Mouse (Mus musculus) hindbrain, embryonic 12.5 days (tissue): Measurements from ENCODE around the gene Dtx4. TPM values are rescaled to one million over a fixed set of nuclear protein-coding genes. Genes with fewer than 3 reads are reported as not detected.

ENCODE experiments used
- ATAC-seq: fragments of 200-750 bp; cut with Nextera tagmentation; 2 replicates; pipeline ENCODE4 v1.8.0; 2017; ENCODE audit warnings: moderate TSS enrichment; ENCODE audit not compliant: low FRiP score
- H3K27ac ChIP-seq: fragments of 300-500 bp; sonication (generic); 2 replicates; pipeline ENCODE4 v1.5.1; 2016; ENCODE audit warnings: mild to moderate bottlenecking
- H3K27me3 ChIP-seq: fragments of 300-500 bp; sonication (generic); 2 replicates; pipeline ENCODE4 v1.6.1; 2016; ENCODE audit warnings: mild to moderate bottlenecking
- H3K36me3 ChIP-seq: fragments of 300-500 bp; sonication (generic); 2 replicates; pipeline ENCODE4 v1.6.1; 2016; ENCODE audit warnings: mild to moderate bottlenecking
- H3K4me1 ChIP-seq: fragments of 300-500 bp; sonication (generic); 2 replicates; pipeline ENCODE4 v1.6.1; 2016
- H3K4me2 ChIP-seq: fragments of 300-500 bp; sonication (generic); replicated peaks from 2 replicates; pipeline ENCODE4 v1.6.1; 2016; ENCODE audit warnings: mild to moderate bottlenecking
- H3K4me3 ChIP-seq: fragments of 300-500 bp; sonication (generic); 2 replicates; pipeline ENCODE4 v1.5.1; 2016; ENCODE audit warnings: mild to moderate bottlenecking
- H3K9ac ChIP-seq: fragments of 300-500 bp; sonication (generic); 2 replicates; pipeline ENCODE4 v1.6.1; 2016; ENCODE audit warnings: mild to moderate bottlenecking, moderate library complexity
- H3K9me3 ChIP-seq: fragments of 300-500 bp; sonication (generic); replicated peaks from 2 replicates; pipeline ENCODE4 v1.6.1; 2016; ENCODE audit warnings: mild to moderate bottlenecking
- WGBS: fragments of 180-500 bp; shearing (Covaris S2); methylation state at CpG from one replicate; pipeline ENCODE4 v1.1.7; 2016; 5-methylcytosine and 5-hydroxymethylcytosine counted together
- polyA plus RNA-seq: library from polyadenylated mRNA; unstranded; fragments of >200 nt; fragmentation: Nextera tagmentation; extraction: Ambion mirVana; gene quantifications from 2 replicates; pipeline ENCODE4 v1.2.1, GENCODE M21; 2016

Dtx4 gene
- polyA plus RNA-seq, 1 experiment from 2014 or later, result 58.6 TPM

DNA sequence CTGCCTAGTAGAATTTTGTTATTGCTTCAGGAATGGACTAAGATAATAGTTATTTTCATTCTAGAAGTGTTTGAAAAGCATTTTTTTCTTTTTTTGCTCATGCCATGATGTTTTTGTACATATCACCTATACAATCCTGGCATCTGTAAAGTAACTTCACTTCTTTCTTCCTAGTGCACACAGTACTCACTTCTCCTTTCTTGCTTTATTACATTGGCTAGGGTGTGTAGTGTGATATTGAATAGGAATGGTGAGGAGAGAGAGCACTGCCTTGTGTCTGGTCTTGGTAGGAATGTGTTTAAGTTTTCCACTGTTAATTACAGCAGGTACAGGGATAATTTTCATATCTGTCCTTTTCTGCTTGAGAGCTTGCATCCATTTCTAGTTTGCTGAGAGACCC lies 13.4 kb upstream of the Dtx4 start:
- Histone ChIP-seq H3K9ac (no peak overlapping the region), H3K27me3 (peaks cover 2% of the 10 kb centered on the region; the same call in 1 of the 2 replicates), H3K4me3 (no peak overlapping the region), H3K36me3 (no peaks in the 10 kb centered on the region), H3K4me1 (no peaks in the 10 kb centered on the region), H3K27ac (no peak overlapping the region), H3K9me3 (no peaks in the 10 kb centered on the region), H3K4me2 (no peak overlapping the region)
- ATAC-seq, result no peak

DNA sequence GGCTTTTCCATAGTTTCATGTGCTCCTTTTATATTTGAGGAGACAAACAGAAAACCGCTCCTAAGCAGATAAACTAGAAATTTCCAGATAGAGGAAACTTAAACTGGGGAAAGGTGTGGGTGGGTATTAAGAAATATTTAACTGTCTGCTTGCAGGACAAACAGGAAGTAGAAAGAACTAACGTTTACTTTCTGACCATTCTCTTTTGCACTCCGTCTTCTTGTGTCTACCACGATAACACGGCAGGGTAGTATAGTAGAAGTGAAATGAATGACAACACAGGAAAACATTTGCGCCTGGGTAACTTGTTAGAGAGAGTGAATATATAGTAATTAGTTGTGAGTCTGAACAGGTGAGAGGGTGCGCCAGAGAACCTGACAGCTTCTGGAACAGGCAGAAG lies 1.5 kb upstream of the Dtx4 start:
- no peaks in the 10 kb centered on the region for H3K9me3 ChIP-seq
- H3K4me1 ChIP-seq, result peaks cover 23% of the 10 kb centered on the region
- no peaks in the 10 kb centered on the region for H3K27me3 ChIP-seq
- 93% methylated on average over 7 of the region's 7 CpGs for WGBS
- ATAC-seq, result no peak
- H3K4me2 ChIP-seq, result no peak overlapping the region
- H3K4me3 ChIP-seq, result no peak overlapping the region
- no peak overlapping the region for H3K27ac ChIP-seq
- H3K36me3 ChIP-seq, result no peaks in the 10 kb centered on the region
- no peak overlapping the region for H3K9ac ChIP-seq

DNA sequence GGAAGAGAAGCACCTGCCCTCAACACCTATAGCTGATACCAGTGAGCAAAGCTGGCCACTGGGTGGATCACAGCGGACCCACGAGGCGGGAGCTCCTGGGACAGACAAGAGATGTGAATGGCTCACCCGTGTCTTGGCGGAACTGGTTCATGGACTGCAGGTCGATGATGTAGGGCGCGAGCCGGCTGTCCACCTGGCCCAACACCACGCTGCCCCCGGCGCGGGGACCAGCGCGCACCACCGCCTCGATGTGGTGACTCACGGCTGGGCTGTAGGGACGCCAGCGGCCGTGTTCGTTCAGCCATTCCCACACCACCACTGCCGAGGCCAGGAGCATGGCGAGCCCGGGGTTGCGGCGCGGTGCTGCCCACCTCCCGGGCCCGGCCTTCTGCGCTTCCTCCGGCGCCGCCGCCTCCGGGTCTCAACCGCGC lies 358 bp downstream of the Dtx4 start:
- Histone ChIP-seq H3K9me3 (no peaks in the 10 kb centered on the region), H3K9ac (peak overlapping the region; percentile 91), H3K4me1 (peaks cover 26% of the 10 kb centered on the region), H3K4me2 (peak overlapping the region; percentile 64), H3K27ac (peak overlapping the region; percentile 94), H3K4me3 (peak overlapping the region; percentile 82), H3K27me3 (no peaks in the 10 kb centered on the region), H3K36me3 (peaks cover 3% of the 10 kb centered on the region; the same call in 1 of the 2 replicates)
- WGBS, result under 1% methylated on average over 38 of the region's 38 CpGs
- ATAC-seq, result peak; percentile 59

DNA sequence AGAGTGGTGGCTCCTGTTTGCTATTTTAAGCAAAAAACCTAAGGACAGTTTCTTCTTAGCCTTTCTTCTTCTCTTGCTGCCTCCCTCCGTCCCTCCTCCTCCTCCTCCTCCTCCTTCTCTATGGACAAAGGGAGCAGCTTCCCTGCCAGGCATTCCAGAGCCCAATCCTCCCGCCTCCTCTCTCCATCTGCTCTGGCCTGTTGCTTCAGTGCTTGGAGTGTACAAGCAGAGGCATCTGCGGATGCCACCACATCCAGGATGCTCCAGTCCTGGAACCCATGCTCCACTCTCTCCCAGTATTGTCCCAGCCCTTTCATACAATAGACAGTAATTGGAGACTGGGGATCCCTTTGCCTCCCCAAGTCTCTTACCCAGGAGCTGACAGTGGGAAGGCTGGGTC lies 1.1 kb downstream of the Dtx4 start:
- Histone ChIP-seq H3K9me3 (no peaks in the 10 kb centered on the region), H3K4me1 (peaks cover 34% of the 10 kb centered on the region), H3K4me3 (peak overlapping the region; percentile 82), H3K27ac (peak overlapping the region; percentile 94), H3K4me2 (peak overlapping the region; percentile 64), H3K27me3 (no peaks in the 10 kb centered on the region), H3K36me3 (peaks cover 3% of the 10 kb centered on the region; the same call in 1 of the 2 replicates), H3K9ac (peak overlapping the region; percentile 91)
- 2% methylated on average over 3 of the region's 3 CpGs for WGBS
- ATAC-seq, result peak; percentile 29

DNA sequence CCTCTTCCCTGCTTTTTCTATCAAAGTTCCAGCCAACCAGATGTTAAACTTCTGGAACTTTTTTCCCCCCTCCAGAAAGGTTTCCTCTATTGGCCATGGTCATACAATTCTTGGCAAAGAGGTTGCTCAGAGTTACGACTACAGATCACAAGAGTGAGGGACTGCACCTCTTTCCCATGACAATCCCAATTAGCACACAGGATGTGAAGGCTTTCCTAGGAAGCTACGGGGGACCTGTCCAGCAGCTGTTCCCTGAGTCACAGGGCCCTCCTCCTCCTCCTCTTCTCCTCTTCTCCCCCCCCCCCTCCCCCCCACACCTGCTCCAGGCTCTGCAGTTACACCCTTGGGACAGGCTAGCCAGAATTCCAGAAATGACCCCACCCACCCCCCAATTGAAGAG lies 1.8 kb downstream of the Dtx4 start:
- H3K4me1 ChIP-seq, result peaks cover 41% of the 10 kb centered on the region
- no peak for ATAC-seq

DNA sequence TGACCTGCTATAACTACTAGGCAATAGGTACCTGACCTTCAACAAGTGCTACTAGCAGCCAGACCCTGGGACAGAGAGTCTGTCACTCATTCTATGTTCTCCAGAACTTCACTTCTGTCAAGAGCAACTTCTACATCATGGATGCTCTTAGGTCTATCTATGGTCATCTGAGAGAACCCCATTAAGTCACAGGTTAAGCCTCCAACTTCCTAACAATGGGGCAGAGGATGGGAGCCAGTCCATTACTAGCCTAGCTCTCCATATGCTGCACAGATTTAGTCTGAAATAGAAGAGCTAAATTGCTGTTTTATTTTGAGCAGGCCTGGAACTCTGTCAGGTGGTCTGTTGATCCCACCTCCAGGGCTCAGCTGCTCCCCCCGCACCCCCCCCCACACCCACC lies 2.3 kb downstream of the Dtx4 start:
- H3K27me3 ChIP-seq, result no peaks in the 10 kb centered on the region
- peak overlapping the region; percentile 94 for H3K27ac ChIP-seq
- peaks cover 3% of the 10 kb centered on the region; the same call in 1 of the 2 replicates for H3K36me3 ChIP-seq
- WGBS, result 44% methylated on average over 1 of the region's 1 CpGs
- peak overlapping the region; percentile 91 for H3K9ac ChIP-seq
- H3K9me3 ChIP-seq, result no peaks in the 10 kb centered on the region
- H3K4me1 ChIP-seq, result peaks cover 46% of the 10 kb centered on the region
- peak overlapping the region; percentile 82 for H3K4me3 ChIP-seq
- peak overlapping the region; percentile 64 for H3K4me2 ChIP-seq
- no peak for ATAC-seq

More for the DNA sequence above, 1.8 kb downstream of the Dtx4 start:
- H3K4me3 ChIP-seq, result peak overlapping the region; percentile 82
- H3K9me3 ChIP-seq, result no peaks in the 10 kb centered on the region
- 5% methylated on average over 2 of the region's 2 CpGs for WGBS
- H3K27me3 ChIP-seq, result no peaks in the 10 kb centered on the region
- H3K27ac ChIP-seq, result peak overlapping the region; percentile 94
- peaks cover 3% of the 10 kb centered on the region; the same call in 1 of the 2 replicates for H3K36me3 ChIP-seq
- H3K4me2 ChIP-seq, result peak overlapping the region; percentile 64
- peak overlapping the region; percentile 91 for H3K9ac ChIP-seq

DNA sequence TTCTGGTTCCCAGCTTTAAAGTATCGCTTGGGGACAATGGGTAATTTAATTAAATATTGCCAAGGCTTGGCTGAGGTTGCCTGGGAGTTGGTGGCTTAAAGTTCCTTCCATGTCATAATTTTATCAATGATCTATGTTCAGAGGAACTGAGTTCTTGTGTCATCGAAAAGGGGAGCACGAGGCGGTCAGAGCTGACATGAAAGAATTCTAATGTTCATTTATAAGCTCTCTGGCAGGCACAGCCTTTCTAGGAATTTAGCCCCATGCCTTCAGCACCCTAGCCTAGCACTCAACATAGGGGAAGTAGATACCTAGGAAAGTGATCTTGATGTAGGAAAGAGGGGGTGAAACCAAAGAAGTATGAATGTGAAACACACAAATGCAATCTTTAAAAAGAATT lies 2.9 kb downstream of the Dtx4 start:
- Histone ChIP-seq H3K4me2 (peak overlapping the region; percentile 64), H3K4me3 (peak overlapping the region; percentile 82; the same call in 1 of the 2 replicates), H3K27ac (peak overlapping the region; percentile 94), H3K9ac (no peak overlapping the region), H3K4me1 (peaks cover 52% of the 10 kb centered on the region), H3K9me3 (no peaks in the 10 kb centered on the region), H3K36me3 (peaks cover 3% of the 10 kb centered on the region; the same call in 1 of the 2 replicates), H3K27me3 (no peaks in the 10 kb centered on the region)
- ATAC-seq, result no peak
- 36% methylated on average over 4 of the region's 4 CpGs for WGBS

DNA sequence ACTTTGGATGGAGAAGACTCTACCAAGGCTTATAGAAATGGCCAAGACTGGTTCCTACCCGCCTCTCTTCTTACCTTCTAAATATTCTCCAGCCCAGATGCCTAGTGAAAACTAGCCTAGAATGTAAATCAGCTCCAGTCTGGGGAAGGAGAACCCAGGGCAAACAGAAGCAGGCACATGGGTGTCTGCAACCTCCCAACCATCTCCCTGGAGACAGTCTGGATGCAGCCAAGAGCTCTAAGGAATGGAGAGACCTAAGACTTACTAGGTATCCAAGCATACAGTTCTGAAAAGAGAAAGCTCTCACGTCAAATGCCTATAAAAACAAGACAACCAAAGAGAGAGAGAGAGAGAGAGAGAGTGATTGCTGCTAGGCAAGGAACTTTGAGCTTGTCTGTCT lies 3.3 kb downstream of the Dtx4 start:
- H3K27ac ChIP-seq, result peak overlapping the region; percentile 94
- no peak overlapping the region for H3K4me3 ChIP-seq
- H3K36me3 ChIP-seq, result peaks cover 3% of the 10 kb centered on the region; the same call in 1 of the 2 replicates
- no peak for ATAC-seq
- H3K4me2 ChIP-seq, result peak overlapping the region; percentile 64
- H3K27me3 ChIP-seq, result no peaks in the 10 kb centered on the region
- peaks cover 54% of the 10 kb centered on the region for H3K4me1 ChIP-seq
- 24% methylated on average over 2 of the region's 2 CpGs for WGBS
- H3K9me3 ChIP-seq, result no peaks in the 10 kb centered on the region
- H3K9ac ChIP-seq, result no peak overlapping the region

DNA sequence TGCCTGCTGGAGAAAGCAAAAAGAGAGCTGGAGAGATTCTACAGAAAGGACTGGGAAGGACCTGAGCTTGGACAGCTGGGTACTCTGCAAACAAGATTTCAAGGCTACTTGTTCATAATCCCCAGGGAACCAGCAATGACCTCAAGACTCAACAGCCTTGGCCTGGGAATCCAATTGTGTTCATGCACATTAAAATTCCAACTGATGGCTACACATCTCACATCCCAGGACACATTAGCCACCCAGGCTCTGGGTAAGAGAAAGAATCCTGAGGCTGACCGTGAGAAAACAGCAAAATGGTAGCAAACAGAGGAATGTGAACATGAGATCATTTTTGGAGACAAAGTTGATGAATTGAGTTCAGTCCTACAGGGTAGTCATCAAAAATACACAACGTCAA lies 5.0 kb downstream of the Dtx4 start:
- Histone ChIP-seq H3K4me3 (no peak overlapping the region), H3K4me2 (no peak overlapping the region), H3K9me3 (no peaks in the 10 kb centered on the region), H3K27ac (peak overlapping the region; percentile 66), H3K9ac (no peak overlapping the region), H3K4me1 (peaks cover 70% of the 10 kb centered on the region), H3K36me3 (peaks cover 17% of the 10 kb centered on the region), H3K27me3 (no peaks in the 10 kb centered on the region)
- WGBS, result 55% methylated on average over 2 of the region's 2 CpGs
- ATAC-seq, result no peak

DNA sequence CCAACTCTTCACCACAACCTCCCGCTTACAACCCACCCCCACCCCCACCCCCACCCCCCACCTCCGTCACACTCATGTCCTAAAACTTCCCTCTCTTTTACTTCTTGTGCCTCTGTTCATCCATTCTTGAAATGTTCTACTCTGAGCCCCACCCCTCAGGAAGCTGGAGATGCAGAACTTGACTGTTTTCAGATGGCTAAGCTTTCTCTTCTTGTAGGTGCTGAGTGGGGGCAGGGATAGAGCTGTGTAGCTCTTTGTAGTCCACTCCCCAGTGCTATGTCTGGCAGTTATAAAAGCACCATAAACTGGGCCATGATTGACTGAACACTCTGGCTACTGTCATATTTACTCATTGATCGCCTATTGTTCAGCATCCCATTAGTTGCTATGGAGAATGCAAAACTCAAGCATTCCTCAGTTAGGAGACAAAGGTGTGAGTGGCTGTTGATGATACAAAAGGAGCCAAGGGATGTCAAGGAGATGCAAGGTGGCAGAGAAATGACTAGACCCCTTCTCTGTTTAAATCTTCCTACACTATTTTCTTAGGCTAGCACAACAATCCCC lies 6.2 kb downstream of the Dtx4 start:
- Histone ChIP-seq H3K27me3 (no peaks in the 10 kb centered on the region), H3K36me3 (peaks cover 26% of the 10 kb centered on the region), H3K9me3 (no peaks in the 10 kb centered on the region), H3K4me1 (peaks cover 76% of the 10 kb centered on the region), H3K27ac (peak overlapping the region; percentile 66), H3K4me2 (peak overlapping the region; percentile 27), H3K9ac (no peak overlapping the region), H3K4me3 (no peak overlapping the region)
- WGBS, result 26% methylated on average over 3 of the region's 3 CpGs
- ATAC-seq, result peak; percentile 24

DNA sequence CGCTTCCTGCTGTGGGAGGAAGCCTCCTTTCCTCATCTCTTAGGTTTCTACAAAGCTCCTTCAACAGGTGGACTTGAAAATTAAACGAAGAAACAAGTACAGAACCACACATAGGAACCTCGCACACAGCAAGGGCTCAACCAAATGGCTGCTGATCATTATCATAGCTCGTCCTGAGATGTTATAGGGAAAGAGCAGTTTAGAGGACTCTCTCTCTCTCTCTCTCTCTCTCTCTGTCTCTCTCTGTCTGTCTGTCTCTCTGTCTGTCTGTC lies 7.1 kb downstream of the Dtx4 start:
- peak overlapping the region; percentile 66 for H3K27ac ChIP-seq
- no peak overlapping the region for H3K4me3 ChIP-seq
- peak overlapping the region; percentile 27 for H3K4me2 ChIP-seq
- H3K9me3 ChIP-seq, result no peaks in the 10 kb centered on the region
- H3K9ac ChIP-seq, result no peak overlapping the region
- peaks cover 76% of the 10 kb centered on the region for H3K4me1 ChIP-seq
- H3K36me3 ChIP-seq, result peaks cover 26% of the 10 kb centered on the region
- no peaks in the 10 kb centered on the region for H3K27me3 ChIP-seq
- WGBS, result 21% methylated on average over 4 of the region's 4 CpGs
- ATAC-seq, result no peak

DNA sequence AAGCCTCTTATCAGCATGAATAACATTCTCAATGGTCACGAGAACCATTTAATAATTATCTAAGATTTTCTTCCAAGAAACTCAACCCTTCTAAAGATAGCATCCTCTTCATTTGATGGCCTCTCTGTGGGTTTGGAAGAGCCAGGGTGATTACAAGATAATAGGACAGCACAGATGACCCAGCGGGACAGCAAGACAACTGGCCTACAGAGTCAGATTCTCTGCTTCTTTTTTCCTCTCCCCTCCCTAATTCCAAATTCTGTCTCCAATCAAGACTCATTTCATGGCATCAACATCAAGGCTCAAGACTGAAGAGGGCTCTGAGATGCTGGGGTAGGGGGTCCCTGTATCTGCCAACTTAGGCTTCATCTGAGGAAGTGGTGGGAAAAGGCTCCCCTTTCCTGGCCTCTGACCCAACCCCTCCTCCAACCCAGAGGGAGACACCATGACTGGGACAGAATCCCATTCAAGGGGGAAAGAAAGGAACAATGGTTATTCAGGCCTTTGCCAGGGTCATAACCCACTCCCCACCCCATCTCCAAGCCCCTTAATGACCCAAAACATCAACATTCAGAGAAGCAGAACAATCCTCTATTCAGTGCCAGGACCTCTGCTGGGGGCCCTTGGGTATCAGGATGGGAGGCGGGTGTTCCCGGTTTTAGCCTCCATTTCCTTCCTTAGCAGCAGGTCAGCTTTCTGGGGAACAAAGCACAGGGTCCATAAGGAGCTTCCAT lies 7.6 kb downstream of the Dtx4 start:
- Histone ChIP-seq H3K4me1 (peaks cover 76% of the 10 kb centered on the region), H3K27me3 (no peaks in the 10 kb centered on the region), H3K4me2 (peak overlapping the region; percentile 27; the same call in 1 of the 2 replicates), H3K27ac (peak overlapping the region; percentile 66), H3K9ac (no peak overlapping the region), H3K36me3 (peaks cover 26% of the 10 kb centered on the region), H3K9me3 (no peaks in the 10 kb centered on the region), H3K4me3 (no peak overlapping the region)
- WGBS, result 16% methylated on average over 4 of the region's 4 CpGs
- peak; percentile 18 for ATAC-seq

DNA sequence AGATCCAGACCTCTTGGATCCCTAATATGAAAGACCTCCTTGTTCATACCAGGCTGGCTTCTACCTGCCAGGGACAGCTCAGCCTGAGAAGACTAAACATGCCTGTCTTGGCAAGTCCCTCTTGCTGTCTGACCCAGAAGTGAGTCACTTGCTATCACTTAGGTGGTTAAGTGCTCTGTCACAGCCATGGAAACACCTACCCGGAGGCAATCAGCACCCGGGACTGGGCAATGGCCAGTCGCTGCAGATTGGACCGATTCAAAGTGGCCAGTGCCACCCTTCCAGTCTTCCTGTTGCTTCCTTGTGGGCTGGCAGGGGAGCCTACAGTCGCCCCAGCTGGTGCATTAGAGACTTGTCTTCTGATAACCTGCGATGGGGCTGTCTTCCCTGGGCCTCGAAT lies 9.6 kb downstream of the Dtx4 start:
- no peak overlapping the region for H3K4me3 ChIP-seq
- no peak overlapping the region for H3K9ac ChIP-seq
- H3K36me3 ChIP-seq, result peaks cover 23% of the 10 kb centered on the region
- no peak for ATAC-seq
- no peaks in the 10 kb centered on the region; the same call in 1 of the 2 replicates for H3K9me3 ChIP-seq
- H3K4me1 ChIP-seq, result peaks cover 90% of the 10 kb centered on the region
- no peaks in the 10 kb centered on the region for H3K27me3 ChIP-seq
- WGBS, result 92% methylated on average over 7 of the region's 7 CpGs
- no peak overlapping the region for H3K4me2 ChIP-seq
- peak overlapping the region; percentile 89 for H3K27ac ChIP-seq
